Mouse (Mus musculus) kidney, postnatal 0 days (tissue): Measurements from ENCODE around the gene Mturn. TPM values are rescaled to one million over a fixed set of nuclear protein-coding genes. Genes with fewer than 3 reads are reported as not detected.

Source experiments
- ATAC-seq: fragments of 200-750 bp; cut with Nextera tagmentation; replicated peaks from 2 replicates; pipeline ENCODE4 v1.8.0; 2017; ENCODE audit warnings: low read depth, moderate number of reproducible peaks, moderate TSS enrichment, moderate library complexity; ENCODE audit not compliant: low FRiP score
- DNase-seq: peaks from one replicate; pipeline ENCODE4 v3.0.0-alpha.2; 2016; ENCODE audit warnings: low spot score
- H3K27ac ChIP-seq: fragments of 300-500 bp; sonication (generic); 2 replicates; pipeline ENCODE4 v1.5.1; 2014; ENCODE audit warnings: mild to moderate bottlenecking
- H3K27me3 ChIP-seq: fragments of 300-500 bp; sonication (generic); 2 replicates; pipeline ENCODE4 v1.6.1; 2014; ENCODE audit warnings: low read length, mixed read lengths; ENCODE audit not compliant: insufficient read depth
- H3K36me3 ChIP-seq: fragments of 300-500 bp; sonication (generic); 2 replicates; pipeline ENCODE4 v1.6.1; 2014; ENCODE audit warnings: low read length, mixed read lengths; ENCODE audit not compliant: insufficient read depth
- H3K4me1 ChIP-seq: fragments of 300-500 bp; sonication (generic); replicated peaks from 2 replicates; pipeline ENCODE4 v1.6.1; 2014; ENCODE audit warnings: antibody characterized with exemption, low read length, mixed read lengths; ENCODE audit not compliant: insufficient read depth
- H3K4me2 ChIP-seq: fragments of 300-500 bp; sonication (generic); 2 replicates; pipeline ENCODE4 v1.6.1; 2014; ENCODE audit warnings: mild to moderate bottlenecking, low read length, moderate library complexity, mixed read lengths
- H3K4me3 ChIP-seq: fragments of 300-500 bp; sonication (generic); replicated peaks from 2 replicates; pipeline ENCODE4 v1.5.1; 2014; ENCODE audit warnings: low read depth, low read length
- H3K9ac ChIP-seq: fragments of 300-500 bp; sonication (generic); 2 replicates; pipeline ENCODE4 v1.6.1; 2014; ENCODE audit warnings: low read depth, low read length
- H3K9me3 ChIP-seq: fragments of 300-500 bp; sonication (generic); replicated peaks from 2 replicates; pipeline ENCODE4 v1.6.1; 2016; ENCODE audit warnings: low read length, inconsistent platforms, mixed read lengths
- CTCF ChIP-seq: IDR thresholded peaks from 2 replicates; pipeline ENCODE4 v1.5.1; 2016; ENCODE audit warnings: antibody characterized with exemption, low read depth, mild to moderate bottlenecking, moderate library complexity
- WGBS: fragments of 180-500 bp; shearing (Covaris S2); extraction: QIAGEN DNeasy Blood & Tissue Kit; methylation state at CpG from one replicate; pipeline ENCODE4 v1.1.7; 2014; 5-methylcytosine and 5-hydroxymethylcytosine counted together
- polyA plus RNA-seq: library from polyadenylated mRNA; unstranded; fragments of >200 nt; fragmentation: Nextera tagmentation; extraction: Ambion mirVana; gene quantifications from 2 replicates; pipeline ENCODE4 v1.2.1, GENCODE M21; 2015

Gene Mturn
- polyA plus RNA-seq, 1 experiment from 2014 or later = 8.2 TPM

DNA sequence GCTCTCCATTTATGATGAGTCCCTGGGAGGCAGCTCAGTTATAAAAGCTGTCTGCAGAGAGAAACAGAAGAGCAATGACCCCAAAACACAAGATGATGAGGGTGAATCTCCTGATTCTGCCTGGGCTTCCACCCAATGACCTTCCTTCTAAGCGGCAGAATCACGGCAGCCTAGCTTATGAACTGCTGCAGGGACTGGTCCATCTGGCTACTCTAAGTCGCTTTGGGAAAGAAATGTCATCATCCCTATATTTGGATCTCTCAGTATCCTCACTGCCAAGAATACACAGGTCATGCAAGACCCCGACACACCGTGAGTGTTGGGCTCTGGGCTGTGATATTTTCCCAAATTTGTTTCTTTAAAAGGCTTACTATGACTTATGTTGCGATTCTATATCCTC is 11.6 kb upstream of the Mturn start:
- H3K4me1 ChIP-seq = no peaks in the 10 kb centered on the region
- H3K27me3 ChIP-seq = no peaks in the 10 kb centered on the region
- ATAC-seq = no peak
- H3K9me3 ChIP-seq = peaks cover 5% of the 10 kb centered on the region; the same call in 1 of the 2 replicates
- no peak overlapping the region for H3K9ac ChIP-seq
- H3K36me3 ChIP-seq = no peaks in the 10 kb centered on the region
- no peak for TF ChIP-seq CTCF
- H3K4me3 ChIP-seq = no peak overlapping the region
- no peak for DNase-seq
- no peak overlapping the region for H3K4me2 ChIP-seq
- H3K27ac ChIP-seq = no peak overlapping the region
- WGBS = 91% methylated on average over 6 of the region's 6 CpGs

DNA sequence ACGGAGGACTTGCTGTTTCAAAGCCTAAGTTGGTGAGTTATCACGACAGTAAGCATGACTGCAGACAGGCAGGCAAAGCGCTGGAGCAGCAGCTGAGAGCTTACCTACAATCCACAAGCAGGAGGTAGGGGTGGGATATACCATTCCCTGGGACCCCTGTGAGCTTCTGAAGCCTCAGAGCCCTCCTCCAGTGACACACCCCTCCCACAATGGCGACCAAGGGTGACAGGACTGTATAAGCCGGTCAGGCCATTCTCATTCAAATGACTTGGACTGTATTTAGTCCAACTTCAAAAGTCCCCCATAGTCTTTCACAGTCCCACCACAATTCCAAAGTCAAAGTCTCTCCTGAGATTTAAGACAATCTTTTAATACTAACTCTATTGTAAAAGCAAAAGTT is 8.5 kb upstream of the Mturn start:
- Histone ChIP-seq H3K4me3 (no peak overlapping the region), H3K4me2 (no peak overlapping the region), H3K4me1 (no peaks in the 10 kb centered on the region), H3K27ac (no peak overlapping the region), H3K9me3 (peaks cover 5% of the 10 kb centered on the region; the same call in 1 of the 2 replicates), H3K36me3 (no peaks in the 10 kb centered on the region), H3K9ac (no peak overlapping the region), H3K27me3 (no peaks in the 10 kb centered on the region)
- DNase-seq (no peak), ATAC-seq (no peak)
- WGBS = 51% methylated on average over 5 of the region's 5 CpGs
- TF ChIP-seq CTCF = no peak

DNA sequence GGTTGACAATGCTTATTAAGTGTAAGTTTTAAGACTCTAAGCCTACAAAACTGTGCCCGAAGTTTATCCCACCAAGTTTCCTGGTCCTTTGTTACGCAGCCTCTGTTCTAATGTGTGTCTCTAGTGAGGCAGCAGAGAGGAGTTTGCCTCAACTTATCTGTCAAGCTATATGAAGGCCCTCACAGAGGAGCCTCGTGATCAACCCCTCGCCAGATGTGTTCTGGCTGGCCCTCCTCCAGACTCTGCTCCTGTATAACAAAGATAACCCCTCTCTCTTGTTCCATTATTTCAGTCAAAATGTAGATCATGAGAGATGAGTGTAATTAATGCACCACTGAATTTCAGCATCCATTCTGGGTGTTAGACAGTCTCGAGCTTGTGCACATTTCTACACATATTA is 1.7 kb upstream of the Mturn start:
- Histone ChIP-seq H3K4me2 (no peak overlapping the region), H3K27ac (no peak overlapping the region), H3K36me3 (no peaks in the 10 kb centered on the region), H3K4me3 (no peak overlapping the region), H3K27me3 (no peaks in the 10 kb centered on the region), H3K9me3 (0 out of 2 replicates have a peak, but pooled peaks cover under 1% of the 10 kb centered on the region), H3K9ac (no peak overlapping the region), H3K4me1 (peaks cover 4% of the 10 kb centered on the region; the same call in 1 of the 2 replicates)
- no peak for TF ChIP-seq CTCF
- WGBS = 80% methylated on average over 5 of the region's 5 CpGs
- no peak for ATAC-seq
- no peak for DNase-seq

DNA sequence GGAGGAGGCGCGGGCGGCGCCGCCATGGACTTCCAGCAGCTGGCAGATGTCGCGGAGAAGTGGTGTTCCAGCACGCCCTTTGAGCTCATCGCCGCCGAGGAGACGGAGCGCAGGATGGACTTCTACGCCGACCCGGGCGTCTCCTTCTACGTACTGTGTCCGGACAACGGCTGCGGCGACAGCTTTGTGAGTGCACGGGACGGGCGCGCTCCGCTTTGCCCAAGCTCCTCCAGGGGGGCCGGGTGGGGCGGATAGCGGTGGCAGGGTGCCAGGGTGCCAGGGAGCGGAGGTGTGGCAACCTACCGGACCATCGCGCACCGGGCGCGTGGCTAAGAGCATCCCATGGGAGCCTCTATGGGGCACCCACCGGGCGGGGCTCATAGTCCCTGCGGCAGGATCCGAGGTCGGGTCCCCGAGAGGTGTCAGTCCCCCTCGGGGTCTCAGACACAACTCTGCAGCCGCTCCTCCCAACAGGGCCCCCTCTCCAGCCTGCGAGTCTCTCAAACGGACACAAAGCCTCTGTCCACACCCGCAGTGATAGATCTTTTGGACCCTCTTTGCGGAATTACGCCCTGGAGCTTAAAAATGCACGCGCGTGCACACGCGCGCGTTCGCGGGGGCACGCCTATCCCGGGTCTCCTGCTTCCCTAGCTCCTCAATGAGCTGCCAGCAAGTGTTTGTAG is 463 bp downstream of the Mturn start:
- ATAC-seq (peak; percentile 80), DNase-seq (no peak)
- Histone ChIP-seq H3K36me3 (no peaks in the 10 kb centered on the region), H3K4me2 (peak overlapping the region; percentile 98), H3K4me3 (peak overlapping the region; percentile 80), H3K4me1 (peaks cover 4% of the 10 kb centered on the region; the same call in 1 of the 2 replicates), H3K27me3 (no peaks in the 10 kb centered on the region), H3K9me3 (no peaks in the 10 kb centered on the region), H3K9ac (peak overlapping the region; percentile 67), H3K27ac (peak overlapping the region; percentile 65)
- under 1% methylated on average over 54 of the region's 61 CpGs for WGBS
- no peak for TF ChIP-seq CTCF

DNA sequence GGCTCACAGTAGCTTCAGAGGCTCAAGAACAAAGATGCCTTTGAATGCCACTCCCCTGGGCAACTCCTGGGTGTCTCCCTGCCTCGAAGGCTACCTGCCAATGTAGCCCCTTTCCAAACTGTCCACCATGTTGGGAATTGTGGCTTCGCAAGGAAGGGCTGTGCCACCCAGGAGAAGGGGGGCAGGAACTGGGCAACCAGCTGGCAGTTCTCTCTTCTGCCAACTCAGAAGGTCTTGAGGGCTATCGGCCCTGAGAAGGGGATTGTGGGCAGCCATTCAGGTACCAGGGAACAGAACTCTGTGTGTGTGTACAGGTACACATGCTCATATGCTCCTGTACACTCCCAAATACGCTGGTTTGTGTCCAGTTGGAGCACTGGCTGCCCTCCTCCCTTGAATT is 2.7 kb downstream of the Mturn start:
- H3K9ac ChIP-seq = no peak overlapping the region
- DNase-seq (no peak), ATAC-seq (no peak)
- no peak overlapping the region for H3K4me2 ChIP-seq
- peaks cover 4% of the 10 kb centered on the region; the same call in 1 of the 2 replicates for H3K4me1 ChIP-seq
- no peaks in the 10 kb centered on the region for H3K27me3 ChIP-seq
- no peak overlapping the region for H3K27ac ChIP-seq
- 86% methylated on average over 4 of the region's 4 CpGs for WGBS
- H3K4me3 ChIP-seq = no peak overlapping the region
- TF ChIP-seq CTCF = no peak
- no peaks in the 10 kb centered on the region for H3K36me3 ChIP-seq
- H3K9me3 ChIP-seq = no peaks in the 10 kb centered on the region

DNA sequence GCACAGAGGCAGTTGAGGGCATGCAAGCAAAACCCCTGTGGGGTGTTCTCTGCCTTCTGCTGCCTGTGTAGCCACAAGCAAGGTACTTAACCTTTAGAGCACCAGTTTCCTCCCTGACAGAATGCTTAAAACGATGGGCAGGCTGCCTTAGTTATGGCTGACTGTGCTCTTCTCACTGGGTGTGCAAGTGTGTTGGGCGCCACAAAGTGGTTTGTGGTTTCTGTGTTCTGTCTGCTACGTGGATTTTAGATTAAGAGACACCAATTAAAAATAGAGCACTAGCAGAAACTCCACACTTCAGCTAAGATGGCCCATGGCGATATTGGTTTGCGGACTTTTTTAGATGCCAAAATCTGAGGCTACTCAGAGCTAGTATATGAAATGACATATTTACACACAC is 3.7 kb downstream of the Mturn start:
- H3K4me1 ChIP-seq = peaks cover 4% of the 10 kb centered on the region; the same call in 1 of the 2 replicates
- H3K4me3 ChIP-seq = no peak overlapping the region
- H3K9ac ChIP-seq = no peak overlapping the region
- no peaks in the 10 kb centered on the region for H3K9me3 ChIP-seq
- no peak for TF ChIP-seq CTCF
- H3K27me3 ChIP-seq = no peaks in the 10 kb centered on the region
- DNase-seq = no peak
- H3K27ac ChIP-seq = no peak overlapping the region
- ATAC-seq = no peak
- 76% methylated on average over 5 of the region's 5 CpGs for WGBS
- no peak overlapping the region for H3K4me2 ChIP-seq
- no peaks in the 10 kb centered on the region for H3K36me3 ChIP-seq
